Mouse (Mus musculus): ENCODE measurements around the gene Dnajb7.

Dnajb7 gene

GRCm38 (mm10) chr15:81365246-81365645 lies 42.9 kb downstream of the Dnajb7 start:
- DNase-seq (ENCODE audit: low spot score in 2 of 2) = no peak

GRCm38 (mm10) chr15:81364271-81364670 lies 43.8 kb downstream of the Dnajb7 start:
- DNase-seq (ENCODE audit: low spot score in 2 of 2) = no peak

GRCm38 (mm10) chr15:81362501-81362900 lies 45.6 kb downstream of the Dnajb7 start:
- no peak for DNase-seq (ENCODE audit: low spot score in 2 of 2)

- no peak for DNase-seq (ENCODE audit: low spot score in 2 of 2)
Observed at GRCm38 (mm10) chr15:81361417-81362015, 46.6 kb downstream of the Dnajb7 start.

- peak in 1 of 2 experiments; percentile 7 for DNase-seq (ENCODE audit: low spot score in 2 of 2)
Observed at GRCm38 (mm10) chr15:81361022-81361404, 47.1 kb downstream of the Dnajb7 start.

- peak; percentile 94 to 96 for DNase-seq (ENCODE audit: low spot score in 2 of 2)
Observed at GRCm38 (mm10) chr15:81360345-81361021, 47.6 kb downstream of the Dnajb7 start, which contains the start of gene Slc25a17. Slc25a17 (minus strand) TSS chr15:81360812.

- DNase-seq (ENCODE audit: low spot score in 2 of 2) = no peak
Observed at GRCm38 (mm10) chr15:81359421-81359820, 48.7 kb downstream of the Dnajb7 start.

GRCm38 (mm10) chr15:81358943-81359342 lies 49.2 kb downstream of the Dnajb7 start:
- DNase-seq (ENCODE audit: low spot score in 2 of 2) = no peak

GRCm38 (mm10) chr15:81356946-81357345 lies 51.2 kb downstream of the Dnajb7 start:
- no peak for DNase-seq (ENCODE audit: low spot score in 2 of 2)
